Mouse (Mus musculus): Measurements from ENCODE around the gene 1500011B03Rik. TPM values are rescaled to one million over a fixed set of nuclear protein-coding genes. Genes with fewer than 3 reads are reported as not detected.
A peak's percentile ranks its signal among the peaks of the same experiment; 100 is the strongest.

The 1500011B03Rik gene
- total and polyA plus RNA-seq, 3 experiments, result 0.94 to 12.0 (median 2.0) TPM

DNA sequence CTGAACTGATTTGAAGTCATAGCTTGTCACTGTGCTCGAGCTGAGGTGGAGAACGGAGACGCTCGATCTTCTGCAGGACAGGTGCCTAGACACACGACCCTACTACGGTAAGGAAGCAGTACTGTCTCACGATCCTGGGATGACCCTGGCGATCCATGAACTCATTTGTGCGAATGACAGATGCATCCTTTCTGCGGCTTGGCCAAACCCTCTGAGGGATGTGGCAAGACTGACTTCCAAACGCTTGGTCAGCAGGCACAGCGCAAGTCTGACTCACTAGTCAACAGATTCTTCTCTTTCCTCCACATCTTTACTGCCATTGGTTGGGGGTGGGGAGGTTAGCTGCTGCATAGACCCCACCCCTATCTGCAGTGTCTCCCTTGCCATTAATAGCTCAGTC is 4.2 kb upstream of the 1500011B03Rik start:
- peaks cover 12% of the 10 kb centered on the region for H3K9me3 ChIP-seq (replicated peaks)
- H3K4me1 ChIP-seq (ENCODE audit: insufficient read depth, low read depth, low read length), result peaks cover 29% of the 10 kb centered on the region
- no peak overlapping the region for H3K4me3 ChIP-seq (ENCODE audit: low read depth, low read length)
- no peak for TF ChIP-seq TAL1 (conservative IDR thresholded peaks at IDR 0.05; ENCODE audit: low read depth, low read length)
- no peak for TF ChIP-seq GATA2 (IDR thresholded peaks at IDR 0.05; ENCODE audit: borderline replicate concordance, low read depth, low read length)
- TF ChIP-seq CTCF (IDR thresholded peaks at IDR 0.05; ENCODE audit: low read depth, low read length), result no peak
- no peak for TF ChIP-seq GATA1 (IDR thresholded peaks at IDR 0.05; ENCODE audit: borderline replicate concordance, low read length)
- no peak for TF ChIP-seq POLR2AphosphoS5 (IDR thresholded peaks at IDR 0.05; ENCODE audit: insufficient replicate concordance, low read depth, low read length)
- no peak for ATAC-seq (ENCODE audit: extremely low read depth, insufficient number of reproducible peaks, low FRiP score, poor library complexity, severe bottlenecking)
- H3K27me3 ChIP-seq (ENCODE audit: insufficient read depth, low read length), result 0 out of 2 replicates have a peak, but pooled peaks cover 3% of the 10 kb centered on the region
- peaks cover 12% of the 10 kb centered on the region for H3K36me3 ChIP-seq (replicated peaks)
- no peak for DNase-seq (ENCODE audit: low spot score)

DNA sequence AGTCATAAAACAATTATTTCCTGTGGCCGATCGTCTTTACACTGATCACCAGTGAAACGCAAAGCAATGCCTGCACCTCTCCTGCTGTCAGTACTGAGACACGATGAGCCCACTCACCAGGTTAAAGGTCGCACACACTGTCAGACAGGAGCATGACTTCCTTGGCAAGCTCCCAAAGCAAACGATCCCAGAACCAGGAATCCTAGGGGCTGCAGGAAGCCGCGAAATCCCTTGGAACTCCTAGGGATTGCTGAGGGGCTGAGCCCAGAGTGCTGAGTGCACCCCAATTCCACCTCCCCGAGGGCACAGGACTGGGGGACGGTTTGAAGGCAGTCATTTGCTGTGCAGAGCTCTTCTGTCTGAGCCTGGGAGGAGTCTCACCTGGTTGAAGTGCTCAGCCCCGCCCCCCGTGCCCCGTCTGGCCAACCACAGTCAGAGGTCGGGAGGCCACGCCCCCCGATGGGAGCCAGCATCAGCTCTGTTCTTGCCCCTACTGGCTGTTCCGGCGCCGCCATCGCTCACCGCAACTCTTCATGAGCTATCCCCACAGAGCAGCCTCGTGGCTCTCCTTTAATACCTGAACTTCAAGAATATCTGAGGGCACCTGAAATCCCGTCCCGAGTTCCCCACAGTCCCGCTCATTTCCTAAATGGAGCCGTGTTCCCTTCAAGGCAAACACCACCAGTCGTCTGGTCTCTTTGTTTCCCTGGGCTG is 2.9 kb upstream of the 1500011B03Rik start:
- Histone ChIP-seq H3K27me3 (ENCODE audit: insufficient read depth, low read length) (0 out of 2 replicates have a peak, but pooled peaks cover 3% of the 10 kb centered on the region), H3K4me1 (ENCODE audit: insufficient read depth, low read depth, low read length) (peaks cover 29% of the 10 kb centered on the region), H3K36me3 (replicated peaks) (peaks cover 12% of the 10 kb centered on the region), H3K4me3 (ENCODE audit: low read depth, low read length) (peak overlapping the region; percentile 71), H3K9me3 (replicated peaks) (peaks cover 23% of the 10 kb centered on the region)
- DNase-seq (ENCODE audit: low spot score), result peak; percentile 97
- ATAC-seq (ENCODE audit: extremely low read depth, insufficient number of reproducible peaks, low FRiP score, poor library complexity, severe bottlenecking), result peak; percentile 95
- TF ChIP-seq GATA2 (IDR thresholded peaks at IDR 0.05; ENCODE audit: borderline replicate concordance, low read depth, low read length) (no peak), GATA1 (IDR thresholded peaks at IDR 0.05; ENCODE audit: borderline replicate concordance, low read length) (no peak)

DNA sequence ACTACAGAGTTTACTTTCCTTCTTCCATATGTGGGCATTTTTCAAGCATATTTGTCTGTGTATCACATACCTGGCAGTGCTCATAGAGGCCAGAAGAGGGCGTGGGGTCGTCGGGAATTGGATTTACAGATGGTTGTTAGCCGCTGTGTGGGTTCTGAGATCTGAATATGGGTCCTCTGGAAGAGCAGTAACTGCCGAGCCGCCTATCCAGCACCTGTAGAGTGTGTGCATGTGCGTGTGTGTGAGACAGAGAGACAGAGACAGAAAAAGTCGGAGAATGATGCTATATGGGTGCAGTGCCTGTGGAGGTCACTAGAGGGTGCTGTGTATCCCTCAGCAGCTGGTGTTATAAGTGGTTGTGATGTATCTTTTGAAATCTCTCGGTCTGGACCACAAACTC is 929 bp upstream of the 1500011B03Rik start:
- peaks cover 12% of the 10 kb centered on the region for H3K36me3 ChIP-seq (replicated peaks)
- no peak for ATAC-seq (ENCODE audit: extremely low read depth, insufficient number of reproducible peaks, low FRiP score, poor library complexity, severe bottlenecking)
- no peak for DNase-seq (ENCODE audit: low spot score)
- H3K4me1 ChIP-seq (ENCODE audit: insufficient read depth, low read depth, low read length), result peaks cover 24% of the 10 kb centered on the region
- TF ChIP-seq CTCF (IDR thresholded peaks at IDR 0.05; ENCODE audit: low read depth, low read length) (peak; percentile 47; the same call in 1 of the 2 replicates), POLR2AphosphoS5 (IDR thresholded peaks at IDR 0.05; ENCODE audit: insufficient replicate concordance, low read depth, low read length) (no peak), GATA1 (IDR thresholded peaks at IDR 0.05; ENCODE audit: borderline replicate concordance, low read length) (no peak)
- H3K4me3 ChIP-seq (ENCODE audit: low read depth, low read length), result no peak overlapping the region
- no peaks in the 10 kb centered on the region for H3K27me3 ChIP-seq (ENCODE audit: insufficient read depth, low read length)
- H3K9me3 ChIP-seq (replicated peaks), result peaks cover 31% of the 10 kb centered on the region

DNA sequence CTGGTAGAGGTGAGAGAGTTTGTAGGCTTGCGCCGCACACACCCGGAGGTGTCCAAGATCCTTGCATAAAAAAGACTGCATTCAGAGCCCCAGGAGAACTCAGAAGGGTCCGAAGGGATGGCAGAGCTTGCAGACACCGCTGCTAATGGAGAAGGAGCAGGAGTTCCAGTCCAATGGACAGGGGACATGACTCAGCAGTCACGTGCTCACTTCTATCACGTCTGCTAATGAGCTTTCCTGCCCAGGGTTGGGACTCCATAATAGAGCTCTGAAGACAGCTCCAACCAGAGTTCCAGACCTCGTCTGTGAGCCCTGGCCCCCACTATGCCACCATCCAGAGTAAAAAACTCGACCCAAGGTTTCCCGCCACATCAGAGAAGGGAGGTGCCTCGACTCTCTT is 5.1 kb downstream of the 1500011B03Rik start:
- TF ChIP-seq POLR2AphosphoS5 (IDR thresholded peaks at IDR 0.05; ENCODE audit: insufficient replicate concordance, low read depth, low read length) (no peak), GATA2 (IDR thresholded peaks at IDR 0.05; ENCODE audit: borderline replicate concordance, low read depth, low read length) (no peak), GATA1 (IDR thresholded peaks at IDR 0.05; ENCODE audit: borderline replicate concordance, low read length) (no peak), TAL1 (conservative IDR thresholded peaks at IDR 0.05; ENCODE audit: low read depth, low read length) (no peak), CTCF (IDR thresholded peaks at IDR 0.05; ENCODE audit: low read depth, low read length) (no peak)
- Histone ChIP-seq H3K27me3 (ENCODE audit: insufficient read depth, low read length) (no peaks in the 10 kb centered on the region), H3K36me3 (replicated peaks) (peaks cover 1% of the 10 kb centered on the region), H3K9me3 (replicated peaks) (peaks cover 37% of the 10 kb centered on the region), H3K4me1 (ENCODE audit: insufficient read depth, low read depth, low read length) (peaks cover 19% of the 10 kb centered on the region), H3K4me3 (ENCODE audit: low read depth, low read length) (no peak overlapping the region; the same call in 1 of the 2 replicates)
- no peak for ATAC-seq (ENCODE audit: extremely low read depth, insufficient number of reproducible peaks, low FRiP score, poor library complexity, severe bottlenecking)
- DNase-seq (ENCODE audit: low spot score), result no peak

DNA sequence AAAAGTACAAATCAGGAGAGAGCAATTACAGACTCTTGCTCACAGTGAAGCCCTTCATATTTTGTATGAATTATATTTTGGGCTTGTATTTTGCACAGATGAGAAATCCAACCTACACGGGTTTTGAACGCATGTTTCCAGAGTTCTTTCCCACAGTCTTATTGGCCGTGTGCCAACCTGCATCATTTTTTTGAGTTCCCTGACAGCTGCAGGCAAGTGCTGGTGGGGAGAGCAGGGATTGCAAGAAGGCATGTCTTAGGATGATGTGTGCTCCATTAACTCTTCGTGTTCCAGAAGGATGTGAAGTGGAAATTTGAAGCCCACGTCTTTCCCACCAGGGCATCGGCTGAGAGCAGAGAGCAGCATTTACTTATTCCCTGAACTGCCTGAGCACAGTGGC is 6.7 kb downstream of the 1500011B03Rik start:
- TF ChIP-seq GATA1 (IDR thresholded peaks at IDR 0.05; ENCODE audit: borderline replicate concordance, low read length) (no peak), CTCF (IDR thresholded peaks at IDR 0.05; ENCODE audit: low read depth, low read length) (no peak), GATA2 (IDR thresholded peaks at IDR 0.05; ENCODE audit: borderline replicate concordance, low read depth, low read length) (no peak), TAL1 (conservative IDR thresholded peaks at IDR 0.05; ENCODE audit: low read depth, low read length) (no peak), POLR2AphosphoS5 (IDR thresholded peaks at IDR 0.05; ENCODE audit: insufficient replicate concordance, low read depth, low read length) (no peak)
- no peak for ATAC-seq (ENCODE audit: extremely low read depth, insufficient number of reproducible peaks, low FRiP score, poor library complexity, severe bottlenecking)
- DNase-seq (ENCODE audit: low spot score), result no peak
- H3K27me3 ChIP-seq (ENCODE audit: insufficient read depth, low read length), result no peaks in the 10 kb centered on the region
- H3K9me3 ChIP-seq (replicated peaks), result peaks cover 23% of the 10 kb centered on the region
- H3K36me3 ChIP-seq (replicated peaks), result no peaks in the 10 kb centered on the region
- H3K4me3 ChIP-seq (ENCODE audit: low read depth, low read length), result no peak overlapping the region
- peaks cover 32% of the 10 kb centered on the region for H3K4me1 ChIP-seq (ENCODE audit: insufficient read depth, low read depth, low read length)

DNA sequence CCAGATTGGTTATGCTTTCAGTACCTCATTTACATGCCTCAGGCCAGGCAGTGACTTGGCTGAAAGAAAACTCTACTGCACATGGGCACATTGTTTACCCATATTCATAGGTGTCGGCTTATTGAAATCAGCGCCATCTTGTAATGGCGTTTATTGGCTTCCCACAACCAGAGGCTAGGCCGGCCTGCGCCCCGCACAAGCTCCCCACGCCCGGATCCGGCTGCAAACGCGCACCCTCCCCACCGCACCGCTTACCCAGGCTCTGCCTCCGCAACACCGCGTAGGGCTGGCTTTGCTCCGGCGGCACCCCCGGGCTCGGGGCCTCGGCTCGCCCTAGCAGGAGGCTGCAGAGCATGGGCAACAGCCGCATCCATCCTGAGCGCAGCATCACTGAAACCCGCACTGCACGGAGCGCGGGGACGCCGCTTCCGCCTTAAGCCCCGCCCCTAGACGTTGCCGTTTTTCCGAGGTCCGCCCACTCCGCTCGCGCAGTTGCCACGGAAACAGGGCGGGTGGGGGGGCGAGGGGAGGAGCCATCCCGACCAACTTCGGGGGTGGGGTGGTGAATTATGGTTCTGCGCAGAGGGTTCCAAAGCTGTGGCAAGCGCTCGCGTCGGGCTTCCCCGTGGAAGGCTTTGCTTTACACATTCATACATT is 9.6 kb downstream of the 1500011B03Rik start:
- no peak for ATAC-seq (ENCODE audit: extremely low read depth, insufficient number of reproducible peaks, low FRiP score, poor library complexity, severe bottlenecking)
- peaks cover 5% of the 10 kb centered on the region for H3K36me3 ChIP-seq (replicated peaks)
- peaks cover 12% of the 10 kb centered on the region for H3K9me3 ChIP-seq (replicated peaks)
- no peak for TF ChIP-seq GATA2 (IDR thresholded peaks at IDR 0.05; ENCODE audit: borderline replicate concordance, low read depth, low read length)
- TF ChIP-seq TAL1 (conservative IDR thresholded peaks at IDR 0.05; ENCODE audit: low read depth, low read length), result no peak
- TF ChIP-seq GATA1 (IDR thresholded peaks at IDR 0.05; ENCODE audit: borderline replicate concordance, low read length), result no peak
- no peak for DNase-seq (ENCODE audit: low spot score)
- peaks cover 59% of the 10 kb centered on the region for H3K4me1 ChIP-seq (ENCODE audit: insufficient read depth, low read depth, low read length)
- no peaks in the 10 kb centered on the region for H3K27me3 ChIP-seq (ENCODE audit: insufficient read depth, low read length)
- H3K4me3 ChIP-seq (ENCODE audit: low read depth, low read length), result peak overlapping the region; percentile 38; the same call in 1 of the 2 replicates

Data from G1E (cell line).